Mouse (Mus musculus) thymus, postnatal 4 days (tissue): Measurements from ENCODE around the gene Cdc42ep3.

Experiments
- DNase-seq: peaks from one replicate; pipeline ENCODE4 v3.0.0; 2021

The Cdc42ep3 gene

GRCm38 (mm10) chr17:79285030-79285601 is 69.8 kb downstream of the Cdc42ep3 start:
- no peak for DNase-seq
